Mouse (Mus musculus): Measurements from ENCODE around the gene Ranbp1. TPM values are rescaled to one million over a fixed set of nuclear protein-coding genes. Genes with fewer than 3 reads are reported as not detected.
"Not testable (repeated sequence)": the region's sequence is repeated elsewhere in the genome, so short reads cannot be mapped to it uniquely, and the experiment has no call there.

Ranbp1 gene
- polyA plus RNA-seq, 1 experiment from 2014 or later = 1,160 TPM

DNA sequence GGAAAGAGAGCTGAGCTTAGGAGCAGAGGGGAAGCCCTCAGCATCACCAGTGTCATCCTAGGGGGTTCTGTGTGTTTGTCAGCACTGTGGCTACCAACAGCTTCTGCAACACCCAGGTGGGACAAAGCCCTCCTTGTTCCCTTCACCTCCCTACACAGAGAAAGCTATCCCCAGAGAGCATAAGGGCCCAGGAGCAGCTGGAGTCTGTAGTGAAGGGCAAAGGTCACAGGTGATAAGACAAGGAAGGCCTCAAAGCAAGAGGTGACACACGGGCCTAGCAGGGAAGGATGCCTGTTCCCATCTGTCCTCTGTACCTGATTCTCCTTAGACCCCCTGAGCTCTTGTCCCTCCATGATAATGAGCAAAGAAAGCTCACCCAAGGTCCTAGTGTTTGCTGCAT, 46.9 kb downstream of the Ranbp1 start:
- DNase-seq (ENCODE audit: low spot score) = no peak
- Histone ChIP-seq H3K4me1 (replicated peaks; ENCODE audit: control insufficient read depth, insufficient read depth, low read length) (0 out of 2 replicates have a peak, but pooled peaks cover 4% of the 10 kb centered on the region), H3K9me3 (ENCODE audit: control insufficient read depth, low read length) (no peaks in the 10 kb centered on the region), H3K36me3 (ENCODE audit: control insufficient read depth, insufficient read depth, low read length) (no peaks in the 10 kb centered on the region), H3K4me2 (replicated peaks; ENCODE audit: low read depth, low read length) (no peak overlapping the region), H3K27me3 (ENCODE audit: control insufficient read depth, insufficient read depth, low read length) (no peaks in the 10 kb centered on the region), H3K4me3 (ENCODE audit: low read depth, low read length) (no peak overlapping the region), H3K9ac (ENCODE audit: low read depth, low read length) (no peak overlapping the region), H3K27ac (ENCODE audit: low read depth, low read length) (no peak overlapping the region)
- WGBS = 54% methylated on average over 1 of the region's 1 CpGs
- ATAC-seq (ENCODE audit: low FRiP score) = no peak

DNA sequence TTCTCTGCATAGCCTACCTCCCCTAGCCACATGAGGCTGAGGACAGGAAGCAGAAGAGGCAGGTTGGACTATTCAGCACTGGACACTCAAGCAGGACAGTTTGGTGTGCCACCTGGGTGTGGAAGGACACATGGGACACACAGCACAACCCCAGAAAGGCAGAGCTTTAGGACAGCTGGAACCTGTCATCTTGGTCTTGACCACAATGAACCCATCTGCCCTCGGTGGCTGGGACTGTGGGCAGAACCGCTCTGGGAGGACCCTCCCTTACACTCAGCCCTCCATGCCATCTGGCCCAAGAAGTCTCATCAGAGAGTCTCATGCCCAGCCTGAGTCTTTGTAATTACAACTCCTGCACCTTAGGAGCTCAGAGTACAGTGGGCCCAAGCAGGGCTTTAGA, 48.5 kb downstream of the Ranbp1 start:
- DNase-seq (ENCODE audit: low spot score) (no peak), ATAC-seq (ENCODE audit: low FRiP score) (no peak)
- Histone ChIP-seq H3K4me3 (ENCODE audit: low read depth, low read length) (no peak overlapping the region), H3K27me3 (ENCODE audit: control insufficient read depth, insufficient read depth, low read length) (no peaks in the 10 kb centered on the region), H3K27ac (ENCODE audit: low read depth, low read length) (no peak overlapping the region), H3K4me1 (replicated peaks; ENCODE audit: control insufficient read depth, insufficient read depth, low read length) (peaks cover 5% of the 10 kb centered on the region; the same call in 1 of the 2 replicates), H3K36me3 (ENCODE audit: control insufficient read depth, insufficient read depth, low read length) (no peaks in the 10 kb centered on the region), H3K9ac (ENCODE audit: low read depth, low read length) (no peak overlapping the region), H3K4me2 (replicated peaks; ENCODE audit: low read depth, low read length) (no peak overlapping the region), H3K9me3 (ENCODE audit: control insufficient read depth, low read length) (no peaks in the 10 kb centered on the region)
- 65% methylated on average over 2 of the region's 2 CpGs for WGBS

DNA sequence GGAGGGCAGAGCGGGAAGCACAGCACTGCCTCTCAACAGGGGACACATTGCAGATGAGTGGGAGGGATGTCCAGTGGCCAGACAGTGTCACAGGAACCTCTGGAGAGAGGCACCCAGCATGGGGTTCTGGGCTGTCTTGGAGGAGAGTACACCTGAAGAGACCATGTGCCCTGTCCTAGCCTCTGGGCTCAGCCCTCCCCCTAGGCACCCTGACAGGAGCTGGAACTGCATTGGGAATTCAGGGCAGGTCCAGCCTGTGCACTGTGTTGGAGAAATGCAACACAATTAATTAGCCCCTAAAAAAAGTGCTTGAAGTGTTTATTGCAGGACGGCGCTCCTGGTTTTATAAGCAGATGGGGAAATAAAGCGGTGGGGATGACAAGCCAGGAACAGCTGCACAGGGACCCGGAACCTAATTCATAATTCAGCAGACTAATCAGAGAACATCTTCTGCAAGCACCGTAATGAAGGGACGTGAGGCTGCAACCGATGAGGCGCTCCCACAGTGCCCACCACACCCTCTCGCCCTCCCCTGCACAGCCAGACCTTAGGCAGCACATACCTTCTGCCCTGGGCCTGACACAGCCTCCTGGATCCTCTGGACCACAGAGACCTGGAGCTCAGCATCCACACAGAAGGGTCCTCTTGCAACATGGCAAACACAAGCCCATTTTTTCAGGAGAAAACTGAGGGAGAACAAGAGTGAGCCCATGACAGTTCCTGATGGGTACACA, 50.0 kb downstream of the Ranbp1 start:
- Histone ChIP-seq H3K27me3 (ENCODE audit: control insufficient read depth, insufficient read depth, low read length) (no peaks in the 10 kb centered on the region), H3K36me3 (ENCODE audit: control insufficient read depth, insufficient read depth, low read length) (no peaks in the 10 kb centered on the region), H3K27ac (ENCODE audit: low read depth, low read length) (no peak overlapping the region), H3K9me3 (ENCODE audit: control insufficient read depth, low read length) (no peaks in the 10 kb centered on the region), H3K4me2 (replicated peaks; ENCODE audit: low read depth, low read length) (no peak overlapping the region), H3K4me3 (ENCODE audit: low read depth, low read length) (no peak overlapping the region), H3K4me1 (replicated peaks; ENCODE audit: control insufficient read depth, insufficient read depth, low read length) (peaks cover 9% of the 10 kb centered on the region; the same call in 1 of the 2 replicates), H3K9ac (ENCODE audit: low read depth, low read length) (no peak overlapping the region)
- no peak for DNase-seq (ENCODE audit: low spot score)
- ATAC-seq (ENCODE audit: low FRiP score) = peak; percentile 39; the same call in 1 of the 2 replicates
- WGBS = 73% methylated on average over 10 of the region's 10 CpGs

DNA sequence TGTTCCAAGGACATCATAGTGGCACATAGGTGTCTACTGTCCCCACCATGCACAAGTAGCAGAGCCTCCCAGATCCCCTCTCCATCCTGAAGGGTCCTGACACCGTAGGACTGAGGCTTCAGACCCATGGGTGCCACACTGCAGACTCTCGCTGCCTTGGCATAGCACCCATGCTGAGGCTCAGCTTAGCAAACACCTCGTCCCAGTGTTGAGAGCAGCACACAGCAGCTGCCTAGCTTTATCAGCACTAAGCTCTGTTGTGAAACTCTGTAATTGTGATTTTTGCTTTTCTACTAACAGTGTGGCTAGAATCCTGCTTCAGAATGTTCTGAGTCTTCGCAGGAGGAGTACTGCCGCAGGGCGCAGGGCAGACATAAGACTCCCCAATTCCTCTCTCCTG, 50.7 kb downstream of the Ranbp1 start:
- H3K4me1 ChIP-seq (replicated peaks; ENCODE audit: control insufficient read depth, insufficient read depth, low read length) = peaks cover 9% of the 10 kb centered on the region; the same call in 1 of the 2 replicates
- H3K9me3 ChIP-seq (ENCODE audit: control insufficient read depth, low read length) = no peaks in the 10 kb centered on the region
- no peak overlapping the region for H3K27ac ChIP-seq (ENCODE audit: low read depth, low read length)
- no peak overlapping the region for H3K4me2 ChIP-seq (replicated peaks; ENCODE audit: low read depth, low read length)
- no peak for ATAC-seq (ENCODE audit: low FRiP score)
- no peaks in the 10 kb centered on the region for H3K36me3 ChIP-seq (ENCODE audit: control insufficient read depth, insufficient read depth, low read length)
- DNase-seq (ENCODE audit: low spot score) = no peak
- no peaks in the 10 kb centered on the region for H3K27me3 ChIP-seq (ENCODE audit: control insufficient read depth, insufficient read depth, low read length)
- 79% methylated on average over 6 of the region's 6 CpGs for WGBS
- no peak overlapping the region for H3K4me3 ChIP-seq (ENCODE audit: low read depth, low read length)
- H3K9ac ChIP-seq (ENCODE audit: low read depth, low read length) = no peak overlapping the region

DNA sequence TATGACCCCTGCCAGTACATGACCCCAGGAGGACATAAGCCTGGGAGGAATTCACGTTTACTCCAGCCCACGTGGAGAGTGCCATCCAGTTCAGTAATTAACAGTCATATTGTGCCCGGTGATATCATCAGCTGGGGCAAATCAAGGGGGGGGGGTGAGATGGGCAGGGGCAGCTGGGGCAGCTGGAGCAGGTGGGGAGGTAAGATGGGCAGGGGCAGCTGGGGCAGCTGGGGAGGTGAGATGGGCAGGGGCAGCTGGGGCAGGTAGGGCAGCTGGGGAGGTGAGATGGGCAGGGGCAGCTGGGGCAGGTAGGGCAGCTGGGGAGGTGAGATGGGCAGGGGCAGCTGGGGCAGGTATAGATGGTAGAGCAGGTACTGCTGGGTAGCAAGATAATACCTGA, 53.0 kb downstream of the Ranbp1 start:
- 47% methylated on average over 3 of the region's 3 CpGs for WGBS
- DNase-seq (ENCODE audit: low spot score); ATAC-seq (ENCODE audit: low FRiP score); H3K27me3 ChIP-seq (ENCODE audit: control insufficient read depth, insufficient read depth, low read length); H3K4me2 ChIP-seq (replicated peaks; ENCODE audit: low read depth, low read length); H3K9me3 ChIP-seq (ENCODE audit: control insufficient read depth, low read length); H3K4me3 ChIP-seq (ENCODE audit: low read depth, low read length); H3K27ac ChIP-seq (ENCODE audit: low read depth, low read length); H3K9ac ChIP-seq (ENCODE audit: low read depth, low read length); H3K36me3 ChIP-seq (ENCODE audit: control insufficient read depth, insufficient read depth, low read length); H3K4me1 ChIP-seq (replicated peaks; ENCODE audit: control insufficient read depth, insufficient read depth, low read length): not testable (repeated sequence)

DNA sequence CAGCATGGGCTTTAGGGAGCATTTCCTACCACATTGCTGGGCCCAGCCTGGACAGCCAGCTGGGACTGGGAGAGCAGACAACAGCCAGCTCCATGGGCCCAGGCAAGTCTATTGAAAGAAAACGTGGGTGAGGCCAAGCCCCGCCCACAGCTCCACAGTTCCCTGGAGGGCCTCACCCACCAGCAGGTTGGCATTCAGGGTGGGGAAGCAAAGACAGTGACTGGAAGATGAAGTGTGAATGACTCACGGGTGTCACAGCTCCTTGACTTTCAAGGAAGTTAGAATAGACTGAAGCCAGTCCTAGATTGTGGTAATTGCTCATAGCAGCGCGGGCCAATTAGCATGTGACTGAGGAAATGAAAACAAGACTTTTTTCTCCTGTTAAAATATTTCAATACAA, 53.5 kb downstream of the Ranbp1 start:
- Histone ChIP-seq H3K9me3 (ENCODE audit: control insufficient read depth, low read length) (no peaks in the 10 kb centered on the region), H3K4me2 (replicated peaks; ENCODE audit: low read depth, low read length) (no peak overlapping the region), H3K36me3 (ENCODE audit: control insufficient read depth, insufficient read depth, low read length) (no peaks in the 10 kb centered on the region), H3K27ac (ENCODE audit: low read depth, low read length) (no peak overlapping the region), H3K9ac (ENCODE audit: low read depth, low read length) (no peak overlapping the region; the same call in 1 of the 2 replicates), H3K27me3 (ENCODE audit: control insufficient read depth, insufficient read depth, low read length) (no peaks in the 10 kb centered on the region), H3K4me3 (ENCODE audit: low read depth, low read length) (no peak overlapping the region), H3K4me1 (replicated peaks; ENCODE audit: control insufficient read depth, insufficient read depth, low read length) (peaks cover 7% of the 10 kb centered on the region; the same call in 1 of the 2 replicates)
- DNase-seq (ENCODE audit: low spot score) = no peak
- WGBS = 59% methylated on average over 5 of the region's 5 CpGs
- no peak for ATAC-seq (ENCODE audit: low FRiP score)

DNA sequence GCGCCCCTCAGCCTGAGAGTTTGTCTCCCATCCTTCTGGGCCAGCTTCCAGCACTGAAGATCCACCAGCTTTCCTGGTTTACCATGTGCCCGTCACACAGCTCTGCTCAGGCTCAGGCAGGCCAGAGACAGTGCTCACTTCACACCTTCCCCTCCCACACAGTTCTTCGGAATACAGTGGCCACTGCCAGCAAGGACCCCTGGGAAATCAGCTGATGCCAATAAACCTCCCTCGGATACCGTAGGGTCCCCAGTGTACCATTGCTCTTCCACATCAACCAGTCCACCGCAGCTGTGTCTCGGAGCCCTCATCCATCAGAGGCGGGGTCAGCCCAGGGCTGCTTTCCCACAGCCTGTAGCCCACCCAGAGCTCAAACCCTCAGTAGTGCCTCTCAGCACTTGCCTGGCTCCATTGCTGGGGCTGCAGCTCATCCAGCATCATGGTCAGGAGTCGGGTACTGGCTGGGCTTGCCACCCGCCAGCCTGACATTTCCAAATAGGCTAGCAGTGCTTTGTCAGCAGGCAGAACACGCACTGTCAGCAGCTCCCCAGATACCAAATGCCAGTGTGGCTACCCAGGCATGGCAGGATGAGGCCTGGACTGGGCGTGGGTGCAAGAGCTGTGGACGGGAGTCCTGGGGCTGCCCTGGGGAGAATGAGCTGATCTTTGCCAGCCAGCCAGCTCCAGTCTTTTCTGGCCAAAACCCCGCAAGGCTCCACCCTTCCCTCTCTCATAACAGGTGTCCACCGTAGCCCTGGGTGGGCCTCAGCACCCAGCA, 54.1 kb downstream of the Ranbp1 start:
- Histone ChIP-seq H3K27me3 (ENCODE audit: control insufficient read depth, insufficient read depth, low read length) (no peaks in the 10 kb centered on the region), H3K9ac (ENCODE audit: low read depth, low read length) (no peak overlapping the region), H3K9me3 (ENCODE audit: control insufficient read depth, low read length) (no peaks in the 10 kb centered on the region), H3K4me1 (replicated peaks; ENCODE audit: control insufficient read depth, insufficient read depth, low read length) (peaks cover 7% of the 10 kb centered on the region; the same call in 1 of the 2 replicates), H3K4me3 (ENCODE audit: low read depth, low read length) (no peak overlapping the region), H3K36me3 (ENCODE audit: control insufficient read depth, insufficient read depth, low read length) (no peaks in the 10 kb centered on the region), H3K27ac (ENCODE audit: low read depth, low read length) (0 out of 2 replicates have a peak overlapping the region, but pooled peaks have one; percentile 1), H3K4me2 (replicated peaks; ENCODE audit: low read depth, low read length) (no peak overlapping the region)
- 63% methylated on average over 15 of the region's 15 CpGs for whole genome bisulfite sequencing
- DNase-seq (ENCODE audit: low spot score) (peak; percentile 57), ATAC-seq (ENCODE audit: low FRiP score) (peak; percentile 67)

DNA sequence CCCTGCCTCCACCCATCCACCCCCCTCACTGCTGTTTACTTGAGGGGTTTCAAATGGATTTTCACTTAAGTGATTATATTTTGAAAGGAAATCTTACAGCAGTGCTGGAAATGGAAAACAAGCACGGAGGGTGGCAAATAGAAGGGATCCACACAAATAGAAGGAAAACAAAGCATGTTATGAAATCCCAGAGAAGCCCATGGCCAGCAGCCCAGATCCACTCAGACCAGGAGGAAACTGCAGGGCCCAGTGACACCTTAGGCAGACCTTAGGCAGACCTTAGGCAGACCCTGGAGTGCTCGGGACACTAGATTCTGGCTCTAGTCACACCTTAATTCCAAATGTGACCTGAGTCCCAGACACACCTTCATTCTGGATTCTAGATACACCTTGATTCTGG, 57.5 kb downstream of the Ranbp1 start:
- H3K27me3 ChIP-seq (ENCODE audit: control insufficient read depth, insufficient read depth, low read length) = no peaks in the 10 kb centered on the region
- no peak overlapping the region for H3K27ac ChIP-seq (ENCODE audit: low read depth, low read length)

More for the DNA sequence above, 57.5 kb downstream of the Ranbp1 start:
- Histone ChIP-seq H3K36me3 (ENCODE audit: control insufficient read depth, insufficient read depth, low read length) (no peaks in the 10 kb centered on the region), H3K4me2 (replicated peaks; ENCODE audit: low read depth, low read length) (no peak overlapping the region), H3K4me1 (replicated peaks; ENCODE audit: control insufficient read depth, insufficient read depth, low read length) (peaks cover 5% of the 10 kb centered on the region; the same call in 1 of the 2 replicates), H3K4me3 (ENCODE audit: low read depth, low read length) (no peak overlapping the region), H3K9me3 (ENCODE audit: control insufficient read depth, low read length) (no peaks in the 10 kb centered on the region), H3K9ac (ENCODE audit: low read depth, low read length) (no peak overlapping the region)
- ATAC-seq (ENCODE audit: low FRiP score) (no peak), DNase-seq (ENCODE audit: low spot score) (no peak)
- 84% methylated on average over 2 of the region's 2 CpGs for WGBS

Measured in hindbrain, embryonic 11.5 days (tissue).